Mouse (Mus musculus): Measurements from ENCODE around the gene Ndufs1.

- TF ChIP-seq CTCF (IDR thresholded peaks at IDR 0.05; ENCODE audit: low read depth, low read length) (no peak), GATA2 (IDR thresholded peaks at IDR 0.05; ENCODE audit: borderline replicate concordance, low read depth, low read length) (no peak), TAL1 (conservative IDR thresholded peaks at IDR 0.05; ENCODE audit: low read depth, low read length) (no peak), GATA1 (IDR thresholded peaks at IDR 0.05; ENCODE audit: borderline replicate concordance, low read length) (no peak)
Measured at GRCm38 (mm10) chr1:63213478-63214270, 37.0 kb upstream of the Ndufs1 start.
